Mouse (Mus musculus) stomach, adult 2 months (tissue): ENCODE results near the gene Tmed10. TPM values are rescaled to one million over a fixed set of nuclear protein-coding genes. Genes with fewer than 3 reads are reported as not detected.

Source experiments
- polyA plus RNA-seq: library from polyadenylated mRNA; depleted of rRNA; stranded (reverse); fragments of >200 nt; gene quantifications from 2 replicates; pipeline ENCODE4 v1.2.3, GENCODE M21; 2012; rRNA removed

The Tmed10 gene
- 190 and 255 TPM in 2 replicates for polyA plus RNA-seq

DNA sequence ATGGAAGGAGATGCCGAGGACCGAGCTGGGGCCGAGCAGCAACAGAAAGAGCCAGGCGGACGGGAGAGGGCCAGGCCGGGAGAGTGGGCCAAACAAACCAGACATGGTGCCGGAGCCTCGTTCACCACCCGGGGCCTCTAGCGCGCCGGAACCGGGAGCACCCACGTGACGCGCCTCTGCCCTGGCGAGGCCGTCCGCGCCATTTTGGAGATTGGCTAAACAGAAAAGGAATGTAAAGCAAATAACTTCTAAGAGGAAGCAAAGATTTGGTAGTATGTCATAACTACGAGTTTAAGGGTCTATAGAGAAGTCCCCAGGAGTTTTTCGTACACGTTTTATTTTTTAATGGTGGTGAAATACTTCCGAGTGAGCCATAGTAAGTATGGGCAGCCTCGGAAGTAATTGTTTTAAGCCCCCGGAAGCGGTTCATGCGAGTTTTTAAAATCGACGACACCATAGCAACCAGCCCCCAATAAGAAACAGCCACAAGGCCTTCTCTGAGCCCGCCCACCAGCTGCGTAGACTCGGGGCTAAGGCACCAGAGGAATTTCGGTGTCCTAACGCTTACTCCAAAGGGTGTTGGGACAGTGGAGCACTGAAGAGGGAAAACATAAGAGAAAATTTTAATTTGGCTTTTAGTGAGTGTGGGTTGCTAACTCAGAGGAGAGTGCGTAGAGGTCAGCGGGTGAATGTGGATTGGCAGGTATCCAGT lies at the start of gene Tmed10:
Tmed10 (minus strand) TSS at position 287 of the 712 bp plus-strand sequence.

DNA sequence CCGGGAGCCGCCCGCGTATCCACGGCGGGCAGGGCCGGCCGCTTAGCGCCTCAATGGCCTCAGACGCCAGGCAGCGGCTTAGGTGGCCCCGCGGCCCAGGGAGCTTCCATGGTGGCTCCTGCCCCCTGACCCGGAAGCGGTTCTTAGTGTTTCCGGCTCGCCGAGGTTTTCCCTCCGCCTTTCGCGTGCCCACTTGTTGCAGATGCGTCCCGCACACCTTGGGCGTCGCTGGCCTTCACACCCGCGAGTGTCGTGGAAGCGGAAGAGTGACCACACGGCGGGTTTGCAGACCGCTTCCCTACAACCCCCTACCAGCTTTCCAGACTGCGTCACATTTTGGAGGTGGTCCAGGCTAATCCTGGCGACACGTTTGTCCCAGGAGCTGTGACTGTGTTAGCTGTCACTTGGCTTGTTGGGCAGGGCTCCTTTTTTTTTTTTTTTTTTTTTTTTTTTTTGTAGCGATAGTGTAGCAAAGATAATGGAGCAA lies 35.4 kb downstream of the Tmed10 start, which contains the start of gene Nek9:
Nek9 (minus strand) TSS at position 120 of the 487 bp plus-strand sequence.

Other genes with a start within 250 kb of the Tmed10 start
- gene Rps6kl1, start 223.6 kb downstream of the Tmed10 start, polyA plus RNA-seq: 0.35 and 0.47 TPM in 2 replicates
- gene Pgf, start 197.1 kb downstream of the Tmed10 start, polyA plus RNA-seq: 0.54 and 1.4 TPM in 2 replicates
- gene Eif2b2, start 155.4 kb downstream of the Tmed10 start, polyA plus RNA-seq: 43.4 and 58.5 TPM in 2 replicates
- gene Mlh3, start 104.2 kb downstream of the Tmed10 start, polyA plus RNA-seq: 0.47 and 1.1 TPM in 2 replicates
- gene Acyp1, start 86.4 kb downstream of the Tmed10 start, polyA plus RNA-seq: 0.88 and 1.3 TPM in 2 replicates
- gene Zc2hc1c, start 86.3 kb downstream of the Tmed10 start, polyA plus RNA-seq: 0.12 and 0.14 TPM in 2 replicates
- 6.2 and 6.3 TPM in 2 replicates for gene Nek9, start 35.5 kb downstream of the Tmed10 start, polyA plus RNA-seq
- gene Fos, start 99.0 kb upstream of the Tmed10 start, polyA plus RNA-seq: 53.9 and 68.9 TPM in 2 replicates
- 3.8 and 7.5 TPM in 2 replicates for gene Jdp2, start 224.2 kb upstream of the Tmed10 start, polyA plus RNA-seq